Comparison of ENCODE assay signal across 13 mouse cellular contexts in genomic region chr5:67266106-67266505, GRCm38 (mm10). TPM values are rescaled to one million over a fixed set of nuclear protein-coding genes. Genes with fewer than 3 reads are reported as not detected.
DNase-seq lines count a peak whose midpoint lies in the region; TF ChIP-seq lines count a peak whose summit lies in the region.
"Had no signal": no experiment of that assay in that cellular context is flagged by ENCODE, and none has a peak within 500 bp of the region (broad histone marks: within the 10 kb centered on the region; RNA-seq: fewer than 3 reads in every experiment).

No protein-coding gene starts in this region.

- 88% methylated on average over 1 of the region's 1 CpGs for WGBS in kidney, adult 2 months

- H3K4me1 ChIP-seq in kidney, adult 2 months (ENCODE audit: control insufficient read depth, insufficient read depth, low read length): peaks cover 6% of the 10 kb centered on the region; the same call in 1 of the 2 replicates

- TF ChIP-seq POLR2A in kidney, adult 2 months (IDR thresholded peaks at IDR 0.05; ENCODE audit: low read depth, low read length): no peak

- peaks cover 6% of the 10 kb centered on the region; the same call in 1 of the 2 replicates for H3K36me3 ChIP-seq in kidney, adult 2 months (ENCODE audit: control insufficient read depth, insufficient read depth, low read length)

- DNase-seq in kidney, adult 2 months: peak; percentile 12
- no peak for DNase-seq in kidney, adult 18-20 months
- peak; percentile 66 for DNase-seq in 3T3-L1 (ENCODE audit: low read depth, low spot score)
- DNase-seq in CD4-positive, CD25-positive, alpha-beta regulatory T cell, adult 2 months (ENCODE audit: low read depth, low spot score): peak; percentile 50
- peak; percentile 38 for DNase-seq in embryo, embryonic 10.5 days (ENCODE audit: low spot score)
- no peak for DNase-seq in right cerebral cortex, postnatal 36 days (ENCODE audit: low spot score in 2 of 2)
- no peak for DNase-seq in c-Kit-positive CD71-positive TER-119-positive erythroid progenitor cells, embryonic 14.5 days (ENCODE audit: low spot score)
- DNase-seq: gastrocnemius, postnatal 36 days; heart, postnatal 4 days; kidney, postnatal 25 days had no signal

- no peak overlapping the region for H3K27ac ChIP-seq in kidney, adult 2 months (ENCODE audit: insufficient read depth, low read depth, low read length)
- H3K27ac ChIP-seq: forebrain, embryonic 10.5 days; lung, embryonic 15.5 days had no signal

- H3K4me3 ChIP-seq in kidney, adult 2 months (ENCODE audit: insufficient read depth, low read depth, low read length): no peak overlapping the region
- H3K4me3 ChIP-seq: forebrain, embryonic 10.5 days; lung, embryonic 15.5 days; myocyte had no signal

- 0 out of 2 replicates have a peak, but pooled peaks have one; percentile 18 for TF ChIP-seq CTCF in kidney, adult 2 months (conservative IDR thresholded peaks at IDR 0.05; ENCODE audit: insufficient read depth, insufficient read length, low read depth, low read length)

- no peaks in the 10 kb centered on the region for H3K27me3 ChIP-seq in kidney, adult 2 months (replicated peaks; ENCODE audit: control insufficient read depth, insufficient read depth, low read length)
- H3K27me3 ChIP-seq: lung, embryonic 15.5 days had no signal

RNA-seq across cellular contexts. Expression of gene Tmem33, which starts 5.7 kb away (rescaled TPM):
- 190 and 218 TPM in 2 replicates for polyA plus RNA-seq in kidney, adult 2 months (2012; rRNA removed)

RNA-seq across cellular contexts. Expression of gene Slc30a9, which starts 40.6 kb away (rescaled TPM):
- 52.8 and 55.8 TPM in 2 replicates for polyA plus RNA-seq in kidney, adult 2 months (2012; rRNA removed)

Comparison
In these comparisons a context has a peak if more than half of its experiments do, and no peak if none do; other contexts are left out.
1. DNase-seq: peak in kidney, adult 2 months (single experiment), 3T3-L1 (single experiment), CD4-positive, CD25-positive, alpha-beta regulatory T cell, adult 2 months (single experiment) and embryo, embryonic 10.5 days (single experiment); none in kidney, adult 18-20 months (single experiment), right cerebral cortex, postnatal 36 days (0 of 2) and c-Kit-positive CD71-positive TER-119-positive erythroid progenitor cells, embryonic 14.5 days (single experiment).